Mouse (Mus musculus) spleen, adult 12 weeks (tissue): ENCODE data around the gene Mllt11.

Experiments
- DNase-seq: peaks from one replicate; pipeline ENCODE4 v3.0.0; 2022; ENCODE audit warnings: low spot score

Mllt11 gene

GRCm38 (mm10) chr3:95173256-95173949 lies 58.6 kb downstream of the Mllt11 start:
- no peak for DNase-seq

- DNase-seq, result no peak
Measured at GRCm38 (mm10) chr3:95172526-95173255, 59.3 kb downstream of the Mllt11 start.

DNA sequence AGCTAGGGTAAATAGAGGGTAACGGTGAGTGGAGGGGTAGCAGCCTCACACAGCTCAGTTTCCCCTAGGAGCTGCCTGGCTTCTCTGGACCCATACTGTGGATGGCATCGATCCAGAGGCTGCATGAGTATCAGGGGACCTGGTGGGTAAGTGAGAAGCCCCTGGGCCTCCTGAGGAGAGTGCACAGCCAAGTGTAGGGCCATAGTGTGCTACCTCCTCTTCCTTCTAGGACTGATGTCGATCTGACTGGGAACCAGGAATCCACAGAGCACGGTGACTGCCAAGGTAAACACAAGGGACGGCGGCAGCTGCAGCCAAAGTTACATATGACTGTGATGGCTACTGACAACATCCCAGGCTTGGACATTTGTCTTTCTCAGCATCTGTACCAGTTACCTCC lies 60.9 kb downstream of the Mllt11 start:
- no peak for DNase-seq

GRCm38 (mm10) chr3:95169996-95170395 lies 62.0 kb downstream of the Mllt11 start:
- no peak for DNase-seq
